Mouse (Mus musculus): ENCODE measurements around the gene Ndufs1.
"Not testable (repeated sequence)": the region's sequence is repeated elsewhere in the genome, so short reads cannot be mapped to it uniquely, and the experiment has no call there.

The Ndufs1 gene

DNA sequence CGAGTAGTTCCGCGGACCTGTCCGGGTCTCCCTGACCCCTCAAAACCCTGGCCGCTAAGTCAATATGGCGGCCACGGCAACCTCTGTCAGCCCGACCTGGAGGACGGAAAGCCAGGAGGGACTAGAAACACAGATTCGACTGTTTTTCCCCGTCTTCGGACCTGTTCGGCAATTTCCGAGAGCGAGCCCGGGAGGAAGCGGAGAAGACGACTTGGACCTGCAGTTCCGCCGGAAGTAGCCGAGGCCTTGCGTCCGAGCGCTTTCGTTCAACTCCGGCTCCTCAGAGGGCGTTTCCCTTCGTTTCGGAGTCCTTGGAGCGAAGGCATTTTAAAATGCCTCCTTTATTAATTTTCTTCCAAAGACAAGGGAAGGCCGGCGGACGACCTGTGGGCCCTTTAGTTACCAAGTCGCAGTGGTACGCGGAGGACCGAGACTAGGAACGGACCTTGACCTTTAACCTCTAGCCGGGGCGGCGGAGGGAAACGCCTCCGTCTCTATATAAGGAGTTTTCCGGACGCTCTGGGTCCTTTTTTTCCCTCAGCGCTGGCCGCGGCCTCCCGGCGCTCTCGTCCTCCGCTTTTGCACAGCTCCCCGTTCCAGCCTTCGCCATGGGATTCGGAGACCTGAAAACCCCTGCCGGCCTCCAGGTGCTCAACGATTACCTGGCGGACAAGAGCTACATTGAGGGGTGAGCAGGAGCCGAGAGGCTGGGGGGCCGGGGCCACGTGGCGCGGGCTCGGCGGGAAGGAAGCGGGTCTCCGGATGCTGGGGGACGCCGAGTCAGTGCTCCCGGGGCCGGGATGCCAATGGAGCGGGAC is at the start of gene Ndufs1, which contains the start of gene Eef1b2:
Gene Ndufs1, minus strand, starts transcription at position 230 of the 818 bp plus-strand sequence.
Gene Eef1b2, plus strand, starts transcription at position 222 of the 818 bp plus-strand sequence.
- peak; percentile 98 for DNase-seq

DNA sequence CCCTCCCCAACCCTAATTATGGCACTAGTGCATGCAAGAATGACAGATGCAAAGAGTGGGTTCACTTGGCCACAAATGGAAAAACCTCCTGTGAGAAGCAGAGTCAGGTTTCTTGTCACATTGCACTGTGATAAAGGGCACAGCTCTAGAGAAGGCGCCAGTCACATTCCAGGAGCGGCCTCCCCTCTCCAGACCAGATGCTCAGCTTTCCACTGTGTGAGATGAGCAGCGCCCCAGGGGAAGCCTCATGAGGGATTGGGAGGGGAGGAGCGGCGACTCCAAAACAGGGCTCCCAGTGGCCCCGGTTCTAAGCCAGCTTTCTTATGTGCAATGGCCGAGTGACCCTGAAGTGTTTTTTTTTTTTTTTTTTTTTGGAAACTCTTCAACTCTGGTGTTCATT is 49.3 kb upstream of the Ndufs1 start:
- no peak for DNase-seq

DNA sequence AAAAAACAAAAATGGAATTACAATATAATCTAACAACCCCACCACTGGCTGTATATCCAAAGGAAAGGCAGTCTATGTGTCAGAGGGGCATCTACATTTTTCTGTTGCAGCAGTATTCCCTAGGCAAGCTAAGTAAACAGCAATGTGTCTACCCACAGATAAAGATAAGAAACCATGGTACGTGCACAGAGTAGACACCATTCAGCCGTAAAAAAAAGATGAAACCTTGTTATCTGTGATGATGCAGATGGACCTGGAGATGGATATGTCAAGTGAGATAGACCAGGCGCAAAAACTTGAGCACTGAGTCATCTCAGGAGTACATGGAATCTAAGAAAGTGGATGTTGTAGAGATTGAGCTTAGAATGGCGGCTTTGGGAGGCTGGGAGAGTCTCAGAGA is 48.4 kb upstream of the Ndufs1 start:
- no peak for DNase-seq

DNA sequence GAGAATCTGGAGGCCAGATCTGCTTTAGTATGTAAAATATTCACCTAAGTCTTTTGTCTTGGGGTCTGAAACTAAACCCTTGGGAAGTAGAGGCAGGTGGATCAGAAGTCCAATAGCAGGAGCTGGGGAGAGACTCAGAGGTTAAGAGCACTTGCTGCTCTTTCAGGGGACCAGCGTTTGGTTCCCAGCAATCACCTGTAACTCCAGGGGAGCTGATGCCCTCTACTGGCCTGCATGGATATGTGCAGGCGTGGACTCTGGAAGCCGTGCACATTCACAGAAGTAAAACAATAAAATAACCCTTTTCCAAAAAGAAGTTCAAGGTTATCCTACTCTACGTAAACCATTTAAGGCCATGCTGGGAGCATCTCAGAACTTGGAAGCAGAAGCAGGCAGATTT is 42.6 kb upstream of the Ndufs1 start:
- DNase-seq: no peak

DNA sequence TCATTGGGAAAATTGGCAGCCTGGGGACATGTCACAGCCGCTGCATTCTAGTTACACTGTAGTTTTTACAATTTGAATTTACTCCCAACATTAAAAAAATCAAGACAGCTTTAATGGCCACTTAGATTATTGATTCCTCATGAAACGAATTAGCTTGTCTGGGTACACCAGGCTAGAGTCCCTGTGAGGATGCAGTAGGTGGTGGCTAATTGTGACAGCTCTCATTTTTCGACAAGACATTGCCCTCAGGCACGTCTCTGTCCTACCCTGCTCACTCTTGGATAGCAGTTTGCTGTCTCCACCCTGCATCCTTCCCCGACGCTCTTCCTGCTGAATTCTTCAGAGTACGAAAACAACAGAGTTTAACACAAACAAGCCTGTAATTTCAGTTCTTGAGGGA is 38.0 kb upstream of the Ndufs1 start:
- DNase-seq: no peak

DNA sequence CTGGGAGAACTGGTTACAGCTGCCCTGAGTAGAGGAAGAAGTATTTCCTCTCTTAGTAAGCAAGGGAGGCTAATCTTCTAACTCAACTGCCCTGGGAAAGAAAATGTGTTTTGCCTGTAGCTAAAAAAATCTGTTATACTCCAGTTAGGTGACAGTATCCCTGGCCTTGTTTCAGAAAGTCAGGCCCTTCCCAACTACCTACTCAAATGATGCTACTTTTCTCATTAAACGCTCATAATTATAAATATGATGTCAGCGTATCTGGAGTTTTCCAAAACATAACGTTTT is 37.6 kb upstream of the Ndufs1 start, which contains the start of gene Gpr1:
Gene Gpr1, minus strand, starts transcription at position 273 of the 288 bp plus-strand sequence.
- DNase-seq: no peak

DNA sequence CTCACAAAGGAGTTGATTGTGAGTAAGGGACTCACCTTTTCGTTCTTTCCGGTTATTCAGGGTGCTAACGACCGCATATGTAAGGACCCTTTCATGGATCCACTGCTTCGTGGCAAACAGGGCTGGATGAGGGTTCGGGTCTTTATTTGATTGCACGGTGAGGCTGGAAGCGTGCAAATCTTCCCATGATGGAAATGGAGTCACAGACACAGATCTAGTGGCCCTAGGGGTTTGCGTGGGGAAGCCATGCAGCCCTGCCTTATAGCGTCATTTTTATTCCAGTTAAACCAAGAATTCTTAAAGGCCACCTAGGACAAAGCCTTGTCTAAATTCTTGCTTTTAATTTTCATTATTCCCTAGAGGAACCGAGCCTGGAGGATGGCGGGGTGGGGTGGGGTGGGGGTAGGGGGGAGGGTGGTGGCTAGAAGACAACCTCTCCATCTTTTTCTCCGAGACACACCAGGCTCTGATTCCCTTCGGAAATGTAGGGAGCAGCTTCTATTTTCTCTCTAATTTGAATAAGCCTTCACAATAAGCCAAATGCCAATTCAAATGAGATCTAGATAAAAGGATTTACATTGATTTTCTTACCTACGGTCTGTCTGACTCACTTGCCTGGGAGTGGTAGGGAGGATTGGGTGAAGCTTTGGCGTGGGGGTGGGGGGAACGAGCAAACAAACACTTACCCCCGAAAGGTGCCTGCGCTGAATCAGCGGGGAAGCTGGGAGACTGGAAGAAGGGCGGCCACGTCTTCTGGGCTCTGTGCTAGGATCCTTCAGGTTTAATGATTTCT is 37.0 kb upstream of the Ndufs1 start:
- no peak for DNase-seq

DNA sequence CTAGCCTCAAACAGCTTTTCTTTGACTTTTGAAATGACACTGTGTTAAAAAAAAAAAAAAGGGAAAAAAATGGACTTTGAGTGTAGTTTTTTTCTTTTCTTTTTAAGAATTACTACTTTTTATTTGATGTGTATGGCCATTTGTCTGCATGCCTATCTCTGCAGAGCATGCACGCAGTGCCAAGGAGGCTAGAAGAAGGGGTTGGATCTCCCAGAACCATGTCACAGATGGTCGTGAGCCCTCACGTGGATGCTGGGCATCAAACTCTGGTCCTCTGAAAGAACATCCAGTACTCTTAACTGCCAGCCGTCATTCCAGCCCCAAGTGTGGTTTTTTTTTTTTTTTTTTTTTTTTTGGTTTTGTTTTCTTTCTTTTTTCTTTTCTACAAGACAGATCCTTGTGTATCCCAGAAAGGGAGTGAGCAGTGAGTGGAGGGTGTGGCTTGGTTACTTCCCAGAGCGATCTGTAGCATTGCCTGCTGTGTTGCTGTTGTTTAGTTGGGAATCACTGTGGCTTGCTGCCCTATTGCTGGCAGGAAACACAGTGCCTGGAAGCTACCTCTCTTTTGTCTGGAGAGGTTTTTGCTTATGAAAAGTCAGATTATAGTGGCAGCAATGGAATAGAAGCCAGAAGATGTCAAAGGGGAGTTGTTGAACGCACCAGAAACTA is 33.4 kb upstream of the Ndufs1 start:
- no peak for DNase-seq

DNA sequence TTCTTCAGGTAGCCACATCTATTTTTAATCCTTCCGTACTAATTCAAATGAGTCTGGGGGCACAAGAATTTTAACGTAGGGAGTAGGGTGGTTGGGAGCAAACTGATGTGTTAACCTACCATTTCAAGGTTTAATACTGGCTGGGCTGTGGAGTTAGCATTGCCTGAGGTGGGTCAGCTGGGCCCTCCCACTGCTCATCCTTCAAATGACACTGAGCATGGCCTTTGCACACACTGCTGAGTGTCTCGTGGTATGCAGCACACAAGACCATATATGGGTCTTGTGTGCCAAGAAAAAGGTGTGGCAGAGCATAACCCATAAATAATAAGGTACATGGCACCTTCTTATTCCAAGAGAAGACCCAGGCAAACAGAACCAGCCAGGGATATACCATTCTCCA is 31.0 kb upstream of the Ndufs1 start:
- no peak for DNase-seq

DNA sequence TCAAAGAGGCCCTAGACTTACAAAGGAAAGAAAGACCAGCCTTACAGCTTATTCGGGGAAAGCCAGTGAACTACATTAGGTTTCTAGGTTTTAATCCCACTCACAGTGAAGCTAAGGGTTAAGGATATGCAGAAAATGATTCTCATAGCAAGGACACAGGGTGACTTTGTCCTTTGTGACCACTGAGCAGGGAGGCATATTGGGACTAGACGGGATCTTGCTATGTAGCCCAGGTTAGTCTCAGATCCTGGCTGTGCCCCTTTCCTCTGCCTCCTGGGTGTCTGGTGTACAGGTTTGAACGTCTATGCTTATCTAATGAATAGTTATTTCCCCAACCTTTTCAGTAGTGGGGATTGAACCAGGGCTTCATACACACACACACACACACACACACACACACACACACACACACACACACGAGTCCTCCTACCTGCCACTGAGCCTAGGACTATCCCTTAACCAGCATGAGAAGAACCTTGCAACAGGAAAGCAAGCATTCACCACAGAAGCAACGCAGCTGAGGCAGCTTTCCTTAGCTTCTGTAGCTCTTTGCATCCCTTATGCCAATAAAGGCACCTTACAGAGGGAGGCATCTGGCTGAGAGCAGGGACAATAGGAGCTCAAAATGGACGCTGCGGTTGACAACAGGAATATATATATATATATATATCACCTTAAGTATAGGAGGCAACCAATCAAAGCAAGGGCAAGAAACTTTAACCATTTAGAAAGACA is 28.2 kb upstream of the Ndufs1 start:
- DNase-seq: no peak

DNA sequence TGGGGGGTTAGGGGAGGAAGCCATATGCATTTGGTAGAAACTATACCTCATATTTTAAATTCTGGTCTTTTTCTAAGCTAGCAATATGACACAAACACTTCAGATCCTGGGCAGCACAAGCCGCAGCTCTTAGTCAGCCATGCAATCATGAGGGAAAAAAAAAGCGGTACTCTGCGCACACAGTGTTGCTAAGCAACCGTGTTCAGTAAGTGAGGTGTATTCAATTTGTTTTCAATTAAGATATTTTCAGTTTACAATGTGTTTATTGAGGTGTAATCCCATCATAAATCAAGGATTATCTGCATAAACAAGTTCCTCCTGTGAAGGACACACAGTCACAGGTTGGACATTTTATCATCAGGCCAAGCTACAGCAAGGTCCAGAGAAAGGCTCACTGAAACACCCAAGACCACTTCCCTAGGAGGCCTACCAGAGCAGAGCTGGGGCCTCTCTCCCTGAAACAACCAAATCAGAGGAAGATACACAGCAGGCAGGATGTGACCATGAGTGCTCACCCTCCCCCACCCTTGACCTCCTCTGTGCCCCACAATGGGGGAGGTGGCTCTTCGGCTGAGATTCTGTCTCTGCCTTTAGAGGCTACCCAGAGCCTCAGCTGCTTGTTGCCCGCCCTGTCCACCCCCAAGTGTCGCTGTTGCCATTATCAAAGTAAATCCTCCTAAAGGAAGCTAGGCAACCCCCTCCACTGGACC is 27.5 kb upstream of the Ndufs1 start:
- no peak for DNase-seq

DNA sequence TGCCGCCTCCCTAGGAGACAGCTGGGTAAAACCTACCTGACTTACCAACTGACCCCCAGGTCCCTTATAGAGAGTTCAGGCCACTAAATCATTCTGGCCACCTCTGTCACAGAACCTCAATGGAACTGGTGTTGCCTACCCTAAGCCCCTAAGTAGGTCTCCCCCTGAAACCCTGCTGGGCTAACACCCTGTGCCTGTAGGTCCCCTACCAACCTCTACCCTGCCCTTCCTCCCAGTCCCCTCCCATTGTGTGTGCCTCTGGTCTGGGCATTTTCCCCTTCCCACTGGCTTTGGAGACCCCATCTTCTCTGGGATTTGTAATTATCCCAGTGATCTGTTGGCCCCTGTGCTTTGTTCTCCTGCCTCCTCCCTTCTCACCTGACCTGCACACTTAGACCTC is 26.8 kb upstream of the Ndufs1 start:
- no peak for DNase-seq

DNA sequence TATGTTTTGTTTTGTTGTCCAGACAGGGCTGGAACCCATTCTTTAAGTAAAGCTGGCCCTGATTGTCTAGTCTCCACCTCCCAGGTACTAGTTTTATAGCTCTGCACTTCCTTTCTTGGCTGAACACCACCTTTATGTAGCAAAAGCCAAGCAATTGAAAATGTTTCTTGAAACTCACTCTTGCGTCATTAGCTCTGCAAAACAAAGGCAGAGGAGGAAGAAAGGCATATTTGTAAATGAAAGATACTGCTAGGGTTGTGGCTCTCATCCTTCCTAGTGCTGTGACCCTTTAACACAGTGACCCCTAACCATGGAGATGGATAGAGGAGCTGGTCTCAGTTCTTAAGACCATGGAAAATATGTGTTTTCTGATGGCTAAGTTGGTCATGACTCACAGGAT is 25.0 kb upstream of the Ndufs1 start:
- no peak for DNase-seq

DNA sequence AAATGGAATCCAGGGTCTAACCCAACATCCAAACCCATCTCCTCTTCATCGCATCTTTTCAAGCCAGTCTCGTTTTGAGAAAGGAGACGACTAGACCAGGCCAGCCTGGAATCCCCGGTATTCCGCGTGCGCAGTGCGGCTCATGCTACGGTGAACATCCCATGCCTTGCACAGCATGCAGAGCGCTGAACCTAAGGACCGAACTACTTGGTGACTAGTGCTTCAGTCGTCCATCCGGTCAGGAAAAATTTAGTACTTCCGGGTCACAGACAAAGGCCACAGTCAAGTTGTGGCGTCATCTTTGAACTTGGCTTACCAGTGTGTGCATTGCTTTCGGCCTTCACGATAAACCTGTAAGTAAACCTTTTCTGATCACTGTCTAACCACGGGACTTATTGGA is 23.7 kb upstream of the Ndufs1 start:
- no peak for DNase-seq

DNA sequence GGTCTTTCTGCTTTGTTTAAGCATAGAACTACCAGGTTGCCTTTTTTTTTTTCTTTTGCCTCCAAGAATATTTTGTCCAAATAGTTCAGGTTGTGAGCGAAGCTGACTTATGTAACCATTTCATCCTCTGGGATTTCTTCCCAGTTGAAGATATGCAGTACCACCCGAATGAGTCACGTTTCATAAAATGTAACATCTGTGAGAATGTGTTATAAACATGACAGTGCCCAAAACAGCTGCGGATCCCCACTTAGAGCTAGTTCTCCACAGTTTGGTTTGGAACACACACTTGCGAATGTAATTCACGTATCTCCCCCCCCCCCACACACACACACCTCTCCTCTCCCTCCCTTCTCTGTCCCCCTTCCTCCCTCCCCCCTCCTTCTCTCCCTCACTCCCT is 22.8 kb upstream of the Ndufs1 start:
- DNase-seq: no peak

DNA sequence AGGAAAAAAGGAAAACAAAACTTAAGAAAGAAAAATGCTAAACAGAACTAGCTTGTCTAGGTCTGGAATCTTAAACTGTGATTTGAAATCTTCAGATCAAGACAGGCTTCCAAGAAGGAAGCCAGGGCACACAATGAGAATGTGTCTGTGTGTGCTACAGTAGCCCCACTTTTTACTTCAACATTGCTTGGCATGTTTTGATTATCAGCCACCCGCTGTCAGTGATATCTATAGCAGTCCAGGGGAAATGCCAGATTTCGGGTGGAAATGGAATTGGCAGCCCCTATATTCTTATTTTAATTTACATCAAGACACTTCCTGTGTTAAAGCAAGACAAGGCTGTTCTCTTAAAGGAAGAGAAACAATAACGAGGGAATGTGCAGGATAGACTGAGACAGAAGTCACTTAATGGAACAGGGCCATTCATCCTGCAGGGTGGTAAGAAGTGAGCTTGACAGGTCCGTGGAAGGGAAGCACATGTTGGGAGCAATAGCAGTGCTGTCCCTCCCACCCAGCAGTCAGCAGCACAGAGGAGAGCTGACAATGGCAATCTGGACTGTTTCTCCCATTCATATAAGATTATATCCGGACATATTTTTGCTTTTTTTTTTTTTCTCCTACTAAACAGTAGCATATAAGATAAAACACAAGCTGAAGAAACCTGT is 19.3 kb upstream of the Ndufs1 start:
- DNase-seq: no peak

DNA sequence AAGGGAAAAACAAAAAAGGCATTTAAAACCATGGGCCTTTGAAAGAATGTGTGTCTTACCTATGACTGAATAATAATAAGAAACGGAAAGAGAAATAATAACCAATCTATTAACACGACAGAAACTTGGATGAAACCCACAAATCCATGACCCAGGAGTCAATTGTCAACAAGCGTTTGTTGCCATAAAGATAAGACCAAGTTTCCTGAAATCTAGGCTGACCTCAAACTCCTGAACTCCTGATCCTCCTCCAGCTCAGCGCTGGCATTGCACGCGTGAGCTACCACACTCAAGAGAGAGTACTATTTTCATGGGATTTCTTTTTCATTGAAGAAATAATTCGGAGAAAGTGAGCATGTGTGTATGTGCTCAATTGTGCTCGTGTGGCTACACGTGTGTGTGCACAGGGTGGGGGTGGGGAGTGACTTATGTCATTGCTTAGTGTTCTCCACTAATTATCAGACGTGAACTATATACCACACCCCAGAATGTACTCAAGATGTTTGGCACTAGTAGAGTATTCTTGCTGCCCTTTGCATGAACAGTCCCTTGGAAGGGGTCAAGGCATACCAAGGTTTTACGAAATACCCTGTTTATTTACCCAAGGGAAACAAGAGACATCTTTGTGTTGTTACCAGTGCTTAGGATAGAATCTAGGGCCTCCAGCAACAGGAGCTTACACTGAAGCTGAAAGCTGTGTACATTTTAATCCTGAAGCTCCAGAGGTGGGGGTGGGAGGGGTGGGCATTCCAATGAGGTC is 15.9 kb upstream of the Ndufs1 start:
- DNase-seq: no peak

DNA sequence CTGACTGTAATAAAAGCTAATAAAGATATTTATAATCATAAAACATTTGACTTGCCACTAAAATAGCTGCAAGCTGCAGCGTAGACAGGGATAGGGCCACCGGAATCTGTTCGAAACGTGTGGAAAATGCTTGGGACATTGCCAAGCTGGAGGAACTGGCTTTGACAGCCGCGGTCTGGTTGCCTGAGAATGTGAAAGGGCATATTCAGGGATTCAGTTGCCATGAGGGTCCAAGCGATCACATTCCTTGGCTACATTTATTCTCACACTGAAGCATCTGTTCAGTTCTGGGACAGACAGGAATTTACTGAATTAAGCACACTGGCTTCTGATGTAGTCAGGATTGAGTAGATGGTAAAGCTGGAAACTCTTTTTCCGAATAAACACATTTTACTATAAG is 14.2 kb upstream of the Ndufs1 start:
- no peak for DNase-seq

DNA sequence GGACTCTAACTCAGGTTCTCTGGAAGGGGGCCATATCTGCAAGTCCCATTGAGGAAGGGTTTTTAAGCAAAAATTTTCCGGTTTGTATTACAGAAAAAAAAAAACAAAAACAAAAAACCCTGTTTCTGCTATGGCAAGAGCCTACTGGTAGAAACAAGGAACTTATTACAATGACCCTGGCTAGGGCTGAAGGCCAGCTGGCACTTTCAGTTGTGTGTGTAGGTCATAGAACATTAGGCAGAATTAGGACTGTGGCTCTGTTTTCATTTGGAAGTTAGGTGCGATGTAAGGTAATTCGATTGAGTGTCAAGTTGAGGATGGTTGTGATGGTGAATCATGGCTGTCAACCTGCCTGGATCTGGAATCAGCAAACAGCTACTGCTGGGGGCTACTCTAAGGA is 11.9 kb upstream of the Ndufs1 start:
- no peak for DNase-seq

DNA sequence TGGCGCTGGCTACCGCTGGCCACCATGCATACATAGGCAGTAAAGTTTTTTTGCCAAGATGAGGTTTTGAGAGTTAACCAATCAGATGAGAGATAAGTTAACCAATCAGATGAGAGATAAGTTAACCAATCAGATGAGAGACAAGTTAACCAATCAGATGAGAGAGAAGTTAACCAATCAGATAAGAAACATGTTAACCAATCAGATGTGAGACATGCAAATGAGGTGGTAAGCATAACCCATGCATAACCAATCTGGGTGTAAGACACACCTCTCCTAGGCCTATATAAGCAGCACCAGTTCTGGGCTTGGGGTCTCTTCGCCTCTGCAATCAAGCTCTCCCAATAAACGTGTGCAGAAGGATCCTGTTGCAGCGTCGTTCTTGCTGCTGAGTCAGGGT is 8.8 kb upstream of the Ndufs1 start:
- DNase-seq: not testable (repeated sequence)

DNA sequence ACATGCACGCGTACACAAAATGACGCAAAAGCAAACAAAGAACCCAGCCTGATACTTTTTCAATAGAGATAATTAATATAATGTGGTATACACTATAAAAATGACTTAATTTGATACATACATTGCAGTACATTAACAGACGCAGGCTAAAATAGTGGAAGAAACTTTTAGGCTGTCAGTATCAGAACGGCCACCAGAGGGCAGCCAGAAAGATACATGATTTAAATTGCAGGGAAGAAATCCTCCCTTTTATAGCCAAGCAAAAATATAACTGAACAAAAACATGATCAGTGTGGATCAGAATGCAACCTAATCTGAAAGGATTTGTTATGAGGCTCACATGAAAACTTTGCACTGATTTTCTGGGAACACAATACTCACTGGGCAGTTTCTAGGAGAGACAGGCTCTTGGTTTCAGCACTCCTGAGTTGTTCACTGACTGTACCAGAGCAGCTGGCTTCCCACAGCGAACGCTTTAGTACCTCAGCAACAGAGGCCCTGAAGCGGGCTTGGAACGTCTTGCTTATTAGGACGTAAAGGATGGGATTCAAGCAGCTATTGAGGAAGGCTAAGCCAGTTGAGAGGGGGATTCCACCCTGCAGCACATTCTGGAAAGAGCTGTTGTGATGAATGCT is 6.1 kb upstream of the Ndufs1 start:
- peak; percentile 26 for DNase-seq
